Mouse (Mus musculus) induced T-regulatory cell, adult 2 months (primary cell): ENCODE data around the gene Spsb4.

ENCODE experiments used
- DNase-seq: peaks from one replicate; pipeline ENCODE4 v3.0.0-alpha.2; 2012; ENCODE audit warnings: low read depth

Gene Spsb4

DNA sequence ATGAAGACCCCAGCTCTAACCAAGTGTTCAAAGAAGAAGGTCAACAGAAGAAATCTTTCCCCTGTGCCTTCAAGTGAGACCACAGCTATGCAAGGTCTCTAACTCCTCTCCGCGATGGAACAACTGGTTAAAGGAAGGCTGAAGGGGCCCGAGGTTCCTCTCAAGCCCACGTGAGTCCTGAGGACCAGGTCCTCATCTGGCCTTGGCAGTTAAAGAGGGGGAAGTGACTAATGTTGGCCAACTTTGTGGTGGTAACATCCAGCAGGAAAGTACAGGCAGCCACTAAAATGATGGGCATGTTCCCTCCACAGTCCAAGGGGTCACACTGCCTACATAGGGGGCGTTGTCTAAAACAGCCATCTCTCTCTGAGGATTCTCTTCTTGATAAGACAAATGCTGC, 118.9 kb downstream of the Spsb4 start:
- no peak for DNase-seq

GRCm38 (mm10) chr9:96899004-96899403, 119.6 kb downstream of the Spsb4 start:
- DNase-seq = no peak

DNA sequence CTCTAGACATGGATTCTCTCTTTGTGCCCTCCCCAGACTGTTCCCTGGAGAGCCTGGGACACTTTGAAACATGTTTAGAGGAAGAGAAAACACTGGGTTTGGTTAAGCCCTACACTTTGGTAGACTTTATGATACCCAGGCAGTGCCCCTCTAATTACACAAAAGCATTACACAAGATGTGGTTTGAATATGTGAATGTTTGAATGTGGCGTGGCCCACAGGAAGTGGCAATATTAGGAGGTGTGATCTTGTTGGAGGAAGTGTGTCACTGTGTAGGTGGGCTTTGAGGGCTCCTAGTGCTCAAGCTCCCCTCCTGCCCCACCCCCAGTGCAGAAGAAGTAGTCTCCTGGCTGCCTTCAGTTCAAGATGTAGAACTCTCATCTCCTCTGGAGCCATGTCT, 122.0 kb downstream of the Spsb4 start:
- peak; percentile 27 for DNase-seq

DNA sequence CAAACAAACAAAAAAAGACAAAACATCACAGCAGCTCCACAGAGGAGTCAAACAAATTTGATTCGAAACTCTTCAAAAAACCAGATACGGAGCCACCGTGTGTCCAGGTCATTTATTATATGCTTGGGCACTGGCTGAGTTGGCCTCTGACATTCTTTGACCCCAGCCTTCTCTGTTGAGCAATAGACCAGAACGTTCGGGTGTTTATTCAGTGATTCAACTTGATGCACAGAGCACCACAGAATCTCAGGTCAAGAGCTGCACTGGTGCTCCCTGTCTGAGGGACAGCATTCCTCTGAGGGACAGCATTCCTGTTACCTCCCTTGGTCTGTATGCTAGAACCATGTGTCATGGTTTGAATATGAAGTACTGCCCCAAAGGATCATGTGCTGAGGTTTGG, 125.1 kb downstream of the Spsb4 start:
- DNase-seq = no peak
